Mouse (Mus musculus) ES-Bruce4 (cell line): ENCODE results near the gene Plekhf1. TPM values are rescaled to one million over a fixed set of nuclear protein-coding genes. Genes with fewer than 3 reads are reported as not detected.

Source experiments
- H3K27ac ChIP-seq: 2 replicates; pipeline ENCODE4 v1.5.1; 2012; ENCODE audit warnings: low read length, inconsistent platforms; ENCODE audit not compliant: insufficient read depth
- H3K27me3 ChIP-seq: 2 replicates; pipeline ENCODE4 v1.6.1; 2012; ENCODE audit warnings: mild to moderate bottlenecking, low read length, inconsistent platforms; ENCODE audit not compliant: control insufficient read depth, poor library complexity, insufficient read depth, severe bottlenecking
- H3K36me3 ChIP-seq: 2 replicates; pipeline ENCODE4 v1.6.1; 2012; ENCODE audit warnings: inconsistent platforms, mild to moderate bottlenecking, low read length, moderate library complexity; ENCODE audit not compliant: control insufficient read depth, poor library complexity, insufficient read depth, severe bottlenecking
- H3K4me1 ChIP-seq: one replicate; pipeline ENCODE4 v1.8.1; 2011; ENCODE audit warnings: low read length; ENCODE audit not compliant: control insufficient read depth, insufficient read depth
- H3K4me3 ChIP-seq: 2 replicates; pipeline ENCODE4 v1.5.1; 2011; ENCODE audit warnings: low read depth, mild to moderate bottlenecking, low read length
- H3K9ac ChIP-seq: 2 replicates; pipeline ENCODE4 v1.6.1; 2012; ENCODE audit warnings: low read depth, mild to moderate bottlenecking, inconsistent platforms; ENCODE audit not compliant: poor library complexity, severe bottlenecking
- H3K9me3 ChIP-seq: replicated peaks from 2 replicates; pipeline ENCODE4 v1.6.1; 2012; ENCODE audit warnings: mild to moderate bottlenecking, low read length, inconsistent platforms; ENCODE audit not compliant: control insufficient read depth, poor library complexity, insufficient read depth, severe bottlenecking
- CTCF ChIP-seq: IDR thresholded peaks from one replicate; pipeline ENCODE4 v1.8.1; 2011; ENCODE audit warnings: low read depth, low read length
- EP300 ChIP-seq: IDR thresholded peaks from 2 replicates; pipeline ENCODE4 v1.6.1; 2011; ENCODE audit warnings: low read depth, low read length; ENCODE audit not compliant: insufficient read depth
- POLR2A ChIP-seq: IDR thresholded peaks from one replicate; pipeline ENCODE4 v1.8.1; 2011; ENCODE audit warnings: low read length; ENCODE audit not compliant: insufficient read depth
- polyA plus RNA-seq: library from polyadenylated mRNA; stranded (reverse); fragments of >200 nt; gene quantifications from 2 replicates; pipeline ENCODE4 v1.2.4, GENCODE M21; 2011; ENCODE audit warnings: low read depth; ENCODE audit not compliant: missing spikeins, insufficient read depth, insufficient read length

Plekhf1 gene
- polyA plus RNA-seq, 1 experiment, result 1.5 TPM

- no peaks in the 10 kb centered on the region for H3K9me3 ChIP-seq
- peaks cover 48% of the 10 kb centered on the region for H3K36me3 ChIP-seq
- no peaks in the 10 kb centered on the region for H3K4me1 ChIP-seq
- H3K27me3 ChIP-seq, result no peaks in the 10 kb centered on the region
- no peak overlapping the region for H3K27ac ChIP-seq
- no peak for TF ChIP-seq CTCF
- no peak for TF ChIP-seq EP300
- no peak for TF ChIP-seq POLR2A
- no peak overlapping the region for H3K4me3 ChIP-seq
- H3K9ac ChIP-seq, result no peak overlapping the region
These were observed 34.6 kb upstream of the Plekhf1 start for GRCm38 (mm10) chr7:38262406-38262805.

- Histone ChIP-seq H3K4me1 (no peaks in the 10 kb centered on the region), H3K36me3 (peaks cover 31% of the 10 kb centered on the region), H3K27ac (no peak overlapping the region), H3K9ac (no peak overlapping the region), H3K9me3 (no peaks in the 10 kb centered on the region), H3K27me3 (no peaks in the 10 kb centered on the region), H3K4me3 (no peak overlapping the region)
- TF ChIP-seq POLR2A (no peak), CTCF (no peak), EP300 (no peak)
These were observed 31.8 kb upstream of the Plekhf1 start for GRCm38 (mm10) chr7:38259631-38260030.

GRCm38 (mm10) chr7:38253441-38253840, 25.6 kb upstream of the Plekhf1 start:
- H3K36me3 ChIP-seq, result no peaks in the 10 kb centered on the region
- TF ChIP-seq EP300 (0 out of 2 replicates have a peak, but pooled peaks have one; percentile 30), POLR2A (no peak), CTCF (no peak)
- H3K4me1 ChIP-seq, result peaks cover 7% of the 10 kb centered on the region
- no peaks in the 10 kb centered on the region for H3K27me3 ChIP-seq
- H3K4me3 ChIP-seq, result no peak overlapping the region
- no peak overlapping the region for H3K9ac ChIP-seq
- H3K9me3 ChIP-seq, result no peaks in the 10 kb centered on the region
- H3K27ac ChIP-seq, result 0 out of 2 replicates have a peak overlapping the region, but pooled peaks have one; percentile 2

GRCm38 (mm10) chr7:38251494-38252216, 23.8 kb upstream of the Plekhf1 start:
- Histone ChIP-seq H3K27me3 (no peaks in the 10 kb centered on the region), H3K27ac (peak overlapping the region; percentile 2; the same call in 1 of the 2 replicates), H3K9ac (no peak overlapping the region), H3K4me3 (no peak overlapping the region), H3K4me1 (peaks cover 7% of the 10 kb centered on the region), H3K36me3 (no peaks in the 10 kb centered on the region), H3K9me3 (no peaks in the 10 kb centered on the region)
- TF ChIP-seq EP300 (no peak), POLR2A (no peak), CTCF (no peak)

- no peaks in the 10 kb centered on the region for H3K9me3 ChIP-seq
- H3K27ac ChIP-seq, result 0 out of 2 replicates have a peak overlapping the region, but pooled peaks have one; percentile 1
- no peak overlapping the region for H3K9ac ChIP-seq
- H3K4me3 ChIP-seq, result no peak overlapping the region
- no peaks in the 10 kb centered on the region for H3K36me3 ChIP-seq
- H3K4me1 ChIP-seq, result no peaks in the 10 kb centered on the region
- no peaks in the 10 kb centered on the region for H3K27me3 ChIP-seq
- TF ChIP-seq POLR2A (no peak), EP300 (no peak), CTCF (no peak)
These were observed 14.6 kb upstream of the Plekhf1 start for GRCm38 (mm10) chr7:38242417-38242816.

- no peak for TF ChIP-seq CTCF
- TF ChIP-seq EP300, result no peak
- TF ChIP-seq POLR2A, result no peak
- no peak overlapping the region for H3K9ac ChIP-seq
- no peak overlapping the region for H3K4me3 ChIP-seq
- no peaks in the 10 kb centered on the region for H3K9me3 ChIP-seq
- H3K27me3 ChIP-seq, result no peaks in the 10 kb centered on the region
- no peaks in the 10 kb centered on the region for H3K36me3 ChIP-seq
- no peaks in the 10 kb centered on the region for H3K4me1 ChIP-seq
- no peak overlapping the region for H3K27ac ChIP-seq
These were observed 9.3 kb upstream of the Plekhf1 start for GRCm38 (mm10) chr7:38237140-38237539.
